22 mouse cellular contexts compared by ENCODE assay signal in the genomic region with DNA sequence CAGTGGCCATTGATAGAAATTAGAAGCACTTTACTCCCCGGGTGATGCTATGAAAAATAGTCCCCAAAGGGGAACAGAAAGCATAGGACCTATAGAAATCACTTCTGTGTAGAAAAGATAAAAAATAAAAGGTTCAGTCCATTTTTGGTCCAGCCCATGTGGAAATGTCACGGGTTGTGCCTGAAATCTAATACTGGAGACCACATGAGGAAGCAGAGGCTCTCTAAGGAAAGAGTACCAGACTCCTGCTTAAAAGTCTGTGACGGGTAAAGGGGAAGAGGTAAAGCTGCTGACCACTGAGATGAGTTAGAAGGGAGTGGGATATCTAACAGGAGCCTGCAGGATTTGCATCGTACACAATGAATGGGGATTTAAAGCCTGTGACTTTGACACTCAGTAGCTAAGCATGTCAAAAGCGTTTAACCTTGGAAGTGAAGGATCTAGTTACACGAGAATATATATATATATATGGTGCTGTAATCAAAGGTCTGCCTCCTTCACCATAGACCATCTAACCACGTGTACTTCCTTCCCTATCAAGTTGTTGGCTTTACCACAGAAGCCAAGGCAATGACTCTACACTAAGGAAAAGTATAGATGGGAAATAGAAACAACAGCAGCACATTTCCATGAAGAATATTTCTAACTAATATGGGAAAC. TPM values are rescaled to one million over a fixed set of nuclear protein-coding genes. Genes with fewer than 3 reads are reported as not detected.
DNase-seq lines count a peak whose midpoint lies in the region; ATAC-seq and TF ChIP-seq lines count a peak whose summit lies in the region.
"Had no signal": no experiment of that assay in that cellular context is flagged by ENCODE, and none has a peak within 500 bp of the region (broad histone marks: within the 10 kb centered on the region; RNA-seq: fewer than 3 reads in every experiment).

No protein-coding gene starts in this region.

- no peak overlapping the region for H3K4me3 ChIP-seq in kidney, embryonic 15.5 days (replicated peaks)
- no peak overlapping the region for H3K4me3 ChIP-seq in bone marrow macrophage, adult 2 months (ENCODE audit: insufficient read depth, low read length)
- peak overlapping the region; percentile 94 for H3K4me3 ChIP-seq in megakaryocyte, embryonic 14.5 days (replicated peaks)
- H3K4me3 ChIP-seq: embryonic facial prominence, embryonic 10.5 days; forebrain, embryonic 10.5 days; limb, embryonic 10.5 days; myocyte had no signal

- peaks cover 20% of the 10 kb centered on the region for H3K4me1 ChIP-seq in kidney, embryonic 15.5 days
- peaks cover 62% of the 10 kb centered on the region for H3K4me1 ChIP-seq in bone marrow macrophage, adult 2 months (ENCODE audit: control insufficient read depth, insufficient read depth, low read length)
- peaks cover 99% of the 10 kb centered on the region for H3K4me1 ChIP-seq in megakaryocyte, embryonic 14.5 days
- H3K4me1 ChIP-seq: embryonic facial prominence, embryonic 10.5 days; forebrain, embryonic 10.5 days had no signal

- H3K9me3 ChIP-seq in kidney, embryonic 15.5 days (replicated peaks), result no peaks in the 10 kb centered on the region; the same call in none of the 2 replicates
- peaks cover 11% of the 10 kb centered on the region; the same call in 1 of the 2 replicates for H3K9me3 ChIP-seq in megakaryocyte, embryonic 14.5 days
- H3K9me3 ChIP-seq: limb, embryonic 10.5 days had no signal

- H3K36me3 ChIP-seq in kidney, embryonic 15.5 days, result peaks cover 5% of the 10 kb centered on the region; the same call in 1 of the 2 replicates
- peaks cover 94% of the 10 kb centered on the region for H3K36me3 ChIP-seq in megakaryocyte, embryonic 14.5 days (replicated peaks; ENCODE audit: low read length)
- H3K36me3 ChIP-seq: embryonic facial prominence, embryonic 10.5 days; forebrain, embryonic 10.5 days; limb, embryonic 10.5 days had no signal

- no peak for TF ChIP-seq CTCF in bone marrow macrophage, adult 2 months (IDR thresholded peaks at IDR 0.05; ENCODE audit: low read depth, low read length)

- H3K4me2 ChIP-seq in kidney, embryonic 15.5 days, result no peak overlapping the region

- H3K27me3 ChIP-seq in kidney, embryonic 15.5 days, result 0 out of 2 replicates have a peak, but pooled peaks cover 3% of the 10 kb centered on the region
- no peaks in the 10 kb centered on the region for H3K27me3 ChIP-seq in megakaryocyte, embryonic 14.5 days (replicated peaks)

- H3K9ac ChIP-seq in kidney, embryonic 15.5 days, result no peak overlapping the region
- H3K9ac ChIP-seq: forebrain, postnatal 0 days had no signal

- ATAC-seq in kidney, embryonic 15.5 days (replicated peaks; ENCODE audit: low FRiP score), result no peak; the same call in 1 of the 2 replicates
- ATAC-seq: activated CD4-positive, CD25-positive, alpha-beta regulatory T cell, adult 4 months; forebrain, postnatal 0 days; hindbrain, postnatal 0 days; intestine, embryonic 16.5 days; lung, postnatal 0 days; midbrain, embryonic 16.5 days had no signal

- no peak for DNase-seq in kidney, postnatal 10 days
- DNase-seq in 416B (ENCODE audit: low read depth), result peak; percentile 83
- DNase-seq in yolk sac, embryonic 10.5 days (ENCODE audit: low spot score), result no peak
- DNase-seq in adrenal gland, postnatal 4 days (ENCODE audit: low spot score in 2 of 2), result no peak
- DNase-seq: adrenal gland, adult 8-10 months; cerebellum, adult 8-10 months; forebrain, postnatal 0 days; gastrocnemius, postnatal 25 days; kidney, adult 9 months; right cerebral cortex, adult 18-20 months had no signal

- TF ChIP-seq POLR2A in bone marrow macrophage, adult 2 months (IDR thresholded peaks at IDR 0.05; ENCODE audit: borderline replicate concordance, low read depth, low read length), result no peak

- 0 out of 2 replicates have a peak overlapping the region, but pooled peaks have one; percentile 23 for H3K27ac ChIP-seq in kidney, embryonic 15.5 days
- peak overlapping the region; percentile 84 for H3K27ac ChIP-seq in bone marrow macrophage, adult 2 months (ENCODE audit: insufficient read depth, low read depth, low read length)
- H3K27ac ChIP-seq: embryonic facial prominence, embryonic 10.5 days; forebrain, embryonic 10.5 days; hindbrain, postnatal 0 days; limb, embryonic 10.5 days had no signal

- WGBS in kidney, embryonic 15.5 days, result 49% methylated on average over 7 of the region's 7 CpGs

RNA-seq across cellular contexts. Expression of gene Tec, which starts 6.4 kb away (rescaled TPM):
- polyA plus RNA-seq in kidney, embryonic 15.5 days (2015; fragmentation: Nextera tagmentation; extraction: Ambion mirVana), result 8.4 and 8.6 TPM in 2 replicates
- 68.4 and 71.7 TPM in 2 replicates for polyA plus RNA-seq in bone marrow macrophage, adult 2 months (2012; ENCODE audit: insufficient read depth, insufficient read length, missing spikeins)
- polyA plus RNA-seq in megakaryocyte, embryonic 14.5 days (2012; ENCODE audit: insufficient read depth, low replicate concordance), result 0.80 and 4.6 TPM in 2 replicates
- 1 to 10 TPM; 3.2 to 5.0 TPM for total RNA-seq in adrenal gland, postnatal 4 days (2021)

RNA-seq across cellular contexts. Expression of gene Slain2, which starts 52.2 kb away (rescaled TPM):
- 14.1 and 15.1 TPM in 2 replicates for polyA plus RNA-seq in kidney, embryonic 15.5 days (2015; fragmentation: Nextera tagmentation; extraction: Ambion mirVana)
- polyA plus RNA-seq in bone marrow macrophage, adult 2 months (2012; ENCODE audit: insufficient read depth, insufficient read length, missing spikeins), result 34.1 and 39.0 TPM in 2 replicates
- 23.7 and 28.9 TPM in 2 replicates for polyA plus RNA-seq in megakaryocyte, embryonic 14.5 days (2012; ENCODE audit: insufficient read depth, low replicate concordance)
- 10 to 100 TPM; 54.6 to 65.3 TPM for total RNA-seq in adrenal gland, postnatal 4 days (2021)
